Comparison of ENCODE assay signal across 10 mouse cellular contexts in the genomic region with DNA sequence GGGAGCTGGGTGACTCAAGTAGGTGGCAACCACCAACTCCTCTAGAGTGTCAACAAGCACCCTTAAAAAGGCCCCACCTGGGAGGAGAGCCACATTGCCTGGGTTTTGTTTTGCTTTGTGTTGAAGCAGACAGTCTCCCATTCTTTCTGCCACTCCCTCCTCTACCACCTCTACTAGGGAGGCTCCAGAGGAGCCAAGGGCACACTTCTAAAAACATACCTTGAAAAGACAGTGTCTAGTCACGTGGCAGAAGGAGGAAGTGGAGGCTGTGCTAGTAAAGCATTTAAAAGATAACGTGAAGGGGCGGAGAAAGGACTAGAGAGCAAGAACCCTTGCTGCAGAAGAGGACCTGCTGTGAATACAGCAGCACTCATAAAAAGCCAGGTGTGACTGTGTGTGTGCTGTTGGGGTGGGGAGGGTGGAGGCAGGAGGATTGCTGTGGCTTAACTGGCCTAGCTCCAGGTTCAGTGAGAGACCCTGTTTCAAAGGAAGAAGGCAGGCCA. TPM values are rescaled to one million over a fixed set of nuclear protein-coding genes. Genes with fewer than 3 reads are reported as not detected.
DNase-seq lines count a peak whose midpoint lies in the region; TF ChIP-seq lines count a peak whose summit lies in the region.
"Had no signal": no experiment of that assay in that cellular context is flagged by ENCODE, and none has a peak within 500 bp of the region (broad histone marks: within the 10 kb centered on the region; RNA-seq: fewer than 3 reads in every experiment).

No protein-coding gene starts in this region.

- peaks cover 58% of the 10 kb centered on the region for H3K4me1 ChIP-seq in bone marrow macrophage, adult 2 months (ENCODE audit: control insufficient read depth, insufficient read depth, low read length)

- intact Hi-C loops in gastrocnemius, postnatal 36 days (cut with DNase I): no loop called here

- H3K27ac ChIP-seq in bone marrow macrophage, adult 2 months (ENCODE audit: insufficient read depth, low read depth, low read length): peak overlapping the region; percentile 37
- H3K27ac ChIP-seq: hindbrain, embryonic 12.5 days had no signal

- DNase-seq in spleen, adult 12 weeks (ENCODE audit: low spot score): peak; percentile 35
- DNase-seq in spleen, adult 18-20 months: no peak
- DNase-seq in lung, postnatal 25 days (ENCODE audit: low spot score): peak; percentile 70
- peak; percentile 57 for DNase-seq in thymus, postnatal 4 days
- DNase-seq in ovary, postnatal 14 days (ENCODE audit: low spot score): no peak
- no peak for DNase-seq in MN1 (ENCODE audit: low spot score)
- no peak for DNase-seq in gastrocnemius, postnatal 36 days
- DNase-seq: adrenal gland, postnatal 25 days had no signal

- no peak for TF ChIP-seq CTCF in bone marrow macrophage, adult 2 months (IDR thresholded peaks at IDR 0.05; ENCODE audit: low read depth, low read length)

- TF ChIP-seq POLR2A in bone marrow macrophage, adult 2 months (IDR thresholded peaks at IDR 0.05; ENCODE audit: borderline replicate concordance, low read depth, low read length): no peak

- no peak overlapping the region; the same call in 1 of the 2 replicates for H3K4me3 ChIP-seq in bone marrow macrophage, adult 2 months (ENCODE audit: insufficient read depth, low read length)
- H3K4me3 ChIP-seq: hindbrain, embryonic 12.5 days had no signal

RNA-seq across cellular contexts. Expression of gene Tnip1, which starts 4.1 kb away (rescaled TPM):
- 70.3 and 72.2 TPM in 2 replicates for polyA plus RNA-seq in bone marrow macrophage, adult 2 months (2012; ENCODE audit: insufficient read depth, insufficient read length, missing spikeins)
- 10 to 100 TPM; 29.7 to 32.3 TPM for total RNA-seq in gastrocnemius, postnatal 36 days (2021)

RNA-seq across cellular contexts. Expression of gene Gpx3, which starts 56.4 kb away (rescaled TPM):
- 10.8 and 13.8 TPM in 2 replicates for polyA plus RNA-seq in bone marrow macrophage, adult 2 months (2012; ENCODE audit: insufficient read depth, insufficient read length, missing spikeins)
- 10 to 100 TPM; 27.6 to 44.7 TPM for total RNA-seq in gastrocnemius, postnatal 36 days (2021)

Comparison
In these comparisons a context has a peak if more than half of its experiments do, and no peak if none do; other contexts are left out.
1. DNase-seq: peak in spleen, adult 12 weeks (single experiment), lung, postnatal 25 days (single experiment) and thymus, postnatal 4 days (single experiment); none in spleen, adult 18-20 months (0 of 2), ovary, postnatal 14 days (single experiment), MN1 (single experiment) and gastrocnemius, postnatal 36 days (0 of 2).